Mouse (Mus musculus) stomach, embryonic 16.5 days (tissue): ENCODE measurements around the gene Lsm3. TPM values are rescaled to one million over a fixed set of nuclear protein-coding genes. Genes with fewer than 3 reads are reported as not detected.

Experiments
- ATAC-seq: fragments of 200-750 bp; cut with Nextera tagmentation; 2 replicates; pipeline ENCODE4 v1.8.0; 2017; ENCODE audit warnings: moderate number of reproducible peaks, moderate TSS enrichment; ENCODE audit not compliant: insufficient read depth, low FRiP score
- H3K27ac ChIP-seq: fragments of 300-500 bp; sonication (generic); 2 replicates; pipeline ENCODE4 v1.5.1; 2014; ENCODE audit warnings: low read length
- H3K27me3 ChIP-seq: fragments of 300-500 bp; sonication (generic); 2 replicates; pipeline ENCODE4 v1.6.1; 2014; ENCODE audit warnings: low read length, control low read depth, mixed read lengths; ENCODE audit not compliant: control insufficient read depth, insufficient read depth
- H3K36me3 ChIP-seq: fragments of 300-500 bp; sonication (generic); 2 replicates; pipeline ENCODE4 v1.6.1; 2014; ENCODE audit warnings: low read length; ENCODE audit not compliant: control insufficient read depth, insufficient read depth
- H3K4me1 ChIP-seq: fragments of 300-500 bp; sonication (generic); 2 replicates; pipeline ENCODE4 v1.6.1; 2014; ENCODE audit warnings: low read length, control low read depth, mixed read lengths; ENCODE audit not compliant: control insufficient read depth, insufficient read depth
- H3K4me2 ChIP-seq: fragments of 300-500 bp; sonication (generic); 2 replicates; pipeline ENCODE4 v1.6.1; 2014; ENCODE audit warnings: low read depth, low read length, mixed read lengths
- H3K4me3 ChIP-seq: fragments of 300-500 bp; sonication (generic); replicated peaks from 2 replicates; pipeline ENCODE4 v1.5.1; 2014; ENCODE audit warnings: mild to moderate bottlenecking, low read length
- H3K9ac ChIP-seq: fragments of 300-500 bp; sonication (generic); 2 replicates; pipeline ENCODE4 v1.6.1; 2014; ENCODE audit warnings: low read length
- H3K9me3 ChIP-seq: fragments of 300-500 bp; sonication (generic); replicated peaks from 2 replicates; pipeline ENCODE4 v1.6.1; 2016; ENCODE audit warnings: low read length, control low read depth; ENCODE audit not compliant: control insufficient read depth
- WGBS: fragments of 180-500 bp; shearing (Covaris S2); extraction: QIAGEN DNeasy Blood & Tissue Kit; methylation state at CpG from one replicate; pipeline ENCODE4 v1.1.7; 2014; 5-methylcytosine and 5-hydroxymethylcytosine counted together
- polyA plus RNA-seq: library from polyadenylated mRNA; unstranded; fragments of >200 nt; fragmentation: Nextera tagmentation; extraction: Ambion mirVana; gene quantifications from 2 replicates; pipeline ENCODE4 v1.2.1, GENCODE M21; 2015

The Lsm3 gene
- polyA plus RNA-seq, 1 experiment from 2014 or later, result 191 TPM

- Histone ChIP-seq H3K36me3 (peaks cover 5% of the 10 kb centered on the region; the same call in 1 of the 2 replicates), H3K4me1 (no peaks in the 10 kb centered on the region), H3K27ac (no peak overlapping the region), H3K4me2 (no peak overlapping the region), H3K9me3 (no peaks in the 10 kb centered on the region), H3K27me3 (no peaks in the 10 kb centered on the region), H3K9ac (no peak overlapping the region), H3K4me3 (no peak overlapping the region)
- ATAC-seq, result no peak
- 44% methylated on average over 5 of the region's 5 CpGs for WGBS
Measured at GRCm38 (mm10) chr6:91527227-91527860, 11.6 kb downstream of the Lsm3 start.

GRCm38 (mm10) chr6:91528265-91528664 lies 12.5 kb downstream of the Lsm3 start:
- H3K4me1 ChIP-seq, result peaks cover 4% of the 10 kb centered on the region
- H3K4me2 ChIP-seq, result no peak overlapping the region
- no peaks in the 10 kb centered on the region for H3K9me3 ChIP-seq
- no peak overlapping the region for H3K9ac ChIP-seq
- no peaks in the 10 kb centered on the region for H3K27me3 ChIP-seq
- WGBS, result 78% methylated on average over 7 of the region's 7 CpGs
- no peak for ATAC-seq
- no peak overlapping the region for H3K27ac ChIP-seq
- H3K4me3 ChIP-seq, result no peak overlapping the region
- H3K36me3 ChIP-seq, result no peaks in the 10 kb centered on the region

GRCm38 (mm10) chr6:91530673-91531072 lies 14.9 kb downstream of the Lsm3 start:
- H3K4me1 ChIP-seq, result peaks cover 8% of the 10 kb centered on the region
- no peaks in the 10 kb centered on the region for H3K27me3 ChIP-seq
- H3K9me3 ChIP-seq, result no peaks in the 10 kb centered on the region
- 86% methylated on average over 8 of the region's 8 CpGs for WGBS
- no peak overlapping the region for H3K4me2 ChIP-seq
- ATAC-seq, result no peak
- H3K9ac ChIP-seq, result no peak overlapping the region
- no peak overlapping the region for H3K27ac ChIP-seq
- no peaks in the 10 kb centered on the region for H3K36me3 ChIP-seq
- no peak overlapping the region for H3K4me3 ChIP-seq

- H3K27ac ChIP-seq, result no peak overlapping the region
- no peaks in the 10 kb centered on the region for H3K36me3 ChIP-seq
- no peak for ATAC-seq
- H3K4me3 ChIP-seq, result no peak overlapping the region
- no peak overlapping the region for H3K9ac ChIP-seq
- no peaks in the 10 kb centered on the region for H3K27me3 ChIP-seq
- H3K4me2 ChIP-seq, result no peak overlapping the region
- H3K9me3 ChIP-seq, result no peaks in the 10 kb centered on the region
- WGBS, result 71% methylated on average over 6 of the region's 6 CpGs
- H3K4me1 ChIP-seq, result peaks cover 8% of the 10 kb centered on the region
Measured at GRCm38 (mm10) chr6:91531276-91531675, 15.5 kb downstream of the Lsm3 start.

GRCm38 (mm10) chr6:91532661-91533060 lies 16.9 kb downstream of the Lsm3 start:
- no peaks in the 10 kb centered on the region for H3K9me3 ChIP-seq
- no peak overlapping the region for H3K4me3 ChIP-seq
- no peak overlapping the region for H3K9ac ChIP-seq
- no peak for ATAC-seq
- no peak overlapping the region for H3K4me2 ChIP-seq
- H3K36me3 ChIP-seq, result no peaks in the 10 kb centered on the region
- no peaks in the 10 kb centered on the region for H3K27me3 ChIP-seq
- H3K27ac ChIP-seq, result no peak overlapping the region
- peaks cover 8% of the 10 kb centered on the region for H3K4me1 ChIP-seq
- WGBS, result 40% methylated on average over 6 of the region's 6 CpGs

GRCm38 (mm10) chr6:91533359-91533758 lies 17.6 kb downstream of the Lsm3 start:
- peaks cover 8% of the 10 kb centered on the region for H3K4me1 ChIP-seq
- H3K9ac ChIP-seq, result no peak overlapping the region
- 15% methylated on average over 5 of the region's 5 CpGs for WGBS
- H3K4me3 ChIP-seq, result no peak overlapping the region
- no peaks in the 10 kb centered on the region for H3K27me3 ChIP-seq
- ATAC-seq, result 0 out of 2 replicates have a peak, but pooled peaks have one; percentile 56
- no peaks in the 10 kb centered on the region for H3K36me3 ChIP-seq
- no peak overlapping the region for H3K4me2 ChIP-seq
- no peak overlapping the region for H3K27ac ChIP-seq
- no peaks in the 10 kb centered on the region for H3K9me3 ChIP-seq

GRCm38 (mm10) chr6:91533771-91534170 lies 18.0 kb downstream of the Lsm3 start:
- no peaks in the 10 kb centered on the region for H3K9me3 ChIP-seq
- no peaks in the 10 kb centered on the region for H3K36me3 ChIP-seq
- H3K27ac ChIP-seq, result no peak overlapping the region
- H3K4me3 ChIP-seq, result no peak overlapping the region
- 23% methylated on average over 2 of the region's 2 CpGs for WGBS
- ATAC-seq, result no peak
- peaks cover 8% of the 10 kb centered on the region for H3K4me1 ChIP-seq
- no peak overlapping the region for H3K4me2 ChIP-seq
- no peak overlapping the region for H3K9ac ChIP-seq
- no peaks in the 10 kb centered on the region for H3K27me3 ChIP-seq

GRCm38 (mm10) chr6:91534268-91534667 lies 18.5 kb downstream of the Lsm3 start:
- H3K27ac ChIP-seq, result no peak overlapping the region
- H3K4me1 ChIP-seq, result peaks cover 8% of the 10 kb centered on the region
- H3K4me2 ChIP-seq, result no peak overlapping the region
- WGBS, result 69% methylated on average over 4 of the region's 4 CpGs
- no peak overlapping the region for H3K4me3 ChIP-seq
- H3K9me3 ChIP-seq, result no peaks in the 10 kb centered on the region
- no peak for ATAC-seq
- no peak overlapping the region for H3K9ac ChIP-seq
- H3K36me3 ChIP-seq, result no peaks in the 10 kb centered on the region
- H3K27me3 ChIP-seq, result no peaks in the 10 kb centered on the region

GRCm38 (mm10) chr6:91535231-91535630 lies 19.5 kb downstream of the Lsm3 start:
- no peak overlapping the region for H3K27ac ChIP-seq

More at GRCm38 (mm10) chr6:91535231-91535630, 19.5 kb downstream of the Lsm3 start:
- H3K36me3 ChIP-seq, result no peaks in the 10 kb centered on the region
- 79% methylated on average over 3 of the region's 3 CpGs for WGBS
- ATAC-seq, result no peak
- no peaks in the 10 kb centered on the region for H3K27me3 ChIP-seq
- H3K4me1 ChIP-seq, result peaks cover 8% of the 10 kb centered on the region
- H3K9ac ChIP-seq, result no peak overlapping the region
- no peak overlapping the region for H3K4me2 ChIP-seq
- no peak overlapping the region for H3K4me3 ChIP-seq
- H3K9me3 ChIP-seq, result no peaks in the 10 kb centered on the region
